Mouse (Mus musculus) kidney, embryonic 16.5 days (tissue): ENCODE data around the gene Lyz2. TPM values are rescaled to one million over a fixed set of nuclear protein-coding genes. Genes with fewer than 3 reads are reported as not detected.

Source experiments
- polyA plus RNA-seq: library from polyadenylated mRNA; unstranded; fragments of >200 nt; fragmentation: Nextera tagmentation; extraction: Ambion mirVana; gene quantifications from 2 replicates; pipeline ENCODE4 v1.2.1, GENCODE M21; 2015

The Lyz2 gene
- polyA plus RNA-seq, 1 experiment from 2014 or later, result 65.5 TPM

Other genes starting within 250 kb of the Lyz2 start
- not detected in 2 replicates for gene Lrrc10, start 237.0 kb downstream of the Lyz2 start, polyA plus RNA-seq
- 266 and 271 TPM in 2 replicates for gene Cct2, start 218.5 kb downstream of the Lyz2 start, polyA plus RNA-seq
- gene Frs2, start 133.8 kb downstream of the Lyz2 start, polyA plus RNA-seq, result 18.0 and 19.7 TPM in 2 replicates
- 67.3 and 70.7 TPM in 2 replicates for gene Yeats4, start 57.8 kb downstream of the Lyz2 start, polyA plus RNA-seq
- not detected in 2 replicates for gene 9530003J23Rik, start 43.6 kb downstream of the Lyz2 start, polyA plus RNA-seq
- gene Lyz1, start 10.5 kb upstream of the Lyz2 start, polyA plus RNA-seq, result not detected in 2 replicates
- gene Cpsf6, start 97.7 kb upstream of the Lyz2 start, polyA plus RNA-seq, result 151 and 171 TPM in 2 replicates